Mouse (Mus musculus) erythroblast, adult 5-6 weeks (primary cell): ENCODE data around the gene Krt16. TPM values are rescaled to one million over a fixed set of nuclear protein-coding genes. Genes with fewer than 3 reads are reported as not detected.
"Not testable (repeated sequence)": the region's sequence is repeated elsewhere in the genome, so short reads cannot be mapped to it uniquely, and the experiment has no call there.

Experiments used
- ATAC-seq: replicated peaks from 2 replicates; pipeline ENCODE4 v1.8.0; 2016; ENCODE audit warnings: moderate number of reproducible peaks, mild to moderate bottlenecking, moderate TSS enrichment, inconsistent platforms; ENCODE audit not compliant: poor library complexity, low FRiP score, severe bottlenecking
- total RNA-seq, 2 experiments: library from RNA; stranded (forward) in 1 of 2; stranded (reverse) in 1 of 2; fragments of 150-400 nt in 1 of 2; fragments of 200-764, 138-1000 nt in 1 of 2; gene quantifications; 2 replicates each; pipeline versions ENCODE4 v1.2.3 to v1.2.4; 2015 to 2017; ENCODE audit warnings: low replicate concordance in 2 of 2

Gene Krt16
- total RNA-seq, 2 experiments from 2014 or later, result not detected

DNA sequence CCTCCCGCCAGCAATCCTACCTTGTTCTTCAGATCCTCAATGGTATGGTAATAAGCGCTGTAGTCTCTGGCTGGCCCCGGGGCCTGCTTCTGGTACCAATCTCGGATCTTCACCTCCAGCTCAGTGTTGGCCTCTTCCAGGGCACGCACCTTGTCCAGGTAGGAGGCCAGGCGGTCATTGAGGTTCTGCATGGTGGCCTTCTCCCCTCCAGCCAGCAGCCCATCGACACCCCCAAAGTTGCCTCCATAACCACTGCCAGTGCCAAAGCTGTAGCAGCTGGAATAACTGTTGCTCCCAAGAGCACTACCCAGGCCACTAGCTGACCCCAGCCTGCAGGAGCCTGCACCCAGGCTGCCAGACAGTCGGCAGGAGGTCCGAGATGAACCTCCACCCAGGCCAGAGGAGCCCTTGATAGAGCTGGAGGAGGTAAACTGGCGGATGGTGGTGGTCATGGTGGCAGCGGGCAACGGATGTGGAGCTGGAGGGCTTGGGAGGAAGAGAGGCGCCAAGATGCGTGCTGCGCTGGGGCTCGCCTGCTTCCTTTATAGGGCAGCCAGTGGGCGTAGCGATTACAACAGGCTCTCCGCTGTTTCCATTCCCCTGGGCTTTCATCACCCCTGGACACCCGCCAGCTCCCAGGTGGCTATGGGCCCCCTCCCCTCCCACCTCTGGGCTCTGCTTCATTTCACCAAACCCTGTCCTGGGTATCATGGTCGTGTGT is 12.0 kb upstream of the Krt16 start, which contains the start of gene Krt17:
TSS of gene Krt17 (minus strand) at position 516 of the 721 bp plus-strand sequence.
- no peak for ATAC-seq

DNA sequence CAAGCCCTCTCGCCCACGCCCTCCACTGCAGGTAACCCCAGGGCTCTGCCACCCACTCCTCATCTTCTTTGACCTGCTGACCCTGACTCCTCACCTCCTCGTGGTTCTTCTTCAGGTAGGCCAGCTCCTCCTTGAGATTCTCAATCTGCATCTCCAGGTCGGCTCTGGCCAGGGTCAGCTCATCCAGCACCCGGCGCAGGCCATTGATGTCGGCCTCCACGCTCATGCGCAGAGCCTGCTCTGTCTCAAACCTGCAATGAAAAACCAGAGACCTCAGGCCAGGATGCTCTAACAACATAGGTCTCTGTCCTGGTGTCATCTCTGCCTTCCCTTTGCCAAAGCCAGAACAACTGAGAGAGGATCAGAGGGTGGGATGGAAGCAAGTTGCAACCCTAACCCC is 10.4 kb upstream of the Krt16 start:
- no peak for ATAC-seq

DNA sequence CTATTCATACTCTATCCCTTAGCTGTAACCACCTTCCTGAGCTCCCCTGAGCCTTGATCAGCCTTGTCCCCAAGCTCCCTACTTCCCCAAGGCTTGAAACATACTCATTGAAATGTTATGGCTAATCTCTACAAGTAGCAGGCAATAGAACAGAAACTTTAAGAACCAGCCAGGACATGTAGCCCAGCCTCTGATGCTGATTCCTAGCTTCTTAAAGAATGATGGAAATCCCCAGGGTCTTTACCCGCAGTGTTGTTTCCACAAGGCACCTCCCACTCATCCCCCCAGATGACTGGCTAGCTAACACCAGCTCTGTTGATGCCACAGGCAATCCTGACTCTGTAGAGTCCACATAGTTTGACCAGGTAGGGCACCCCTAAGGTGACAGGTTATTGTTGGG is 9.3 kb upstream of the Krt16 start:
- ATAC-seq, result no peak

DNA sequence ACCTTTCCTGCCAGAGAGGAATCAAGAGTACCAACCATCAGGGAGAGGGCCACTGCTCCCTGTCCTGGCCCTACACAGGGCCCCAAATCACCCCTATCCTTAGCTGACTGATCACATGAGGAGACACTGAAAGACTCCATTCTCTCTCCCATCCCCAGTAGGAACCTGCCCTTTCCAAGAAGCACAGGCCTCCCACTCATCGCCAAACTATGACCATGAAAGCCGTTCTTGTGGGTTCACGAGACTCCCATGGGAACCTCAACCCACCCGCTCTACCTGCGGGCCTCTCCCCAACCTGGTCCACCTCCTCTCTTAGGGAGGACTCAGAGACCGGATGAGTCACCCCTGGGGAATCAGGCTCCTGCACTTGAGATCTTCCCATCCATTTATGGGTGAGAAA is 6.8 kb upstream of the Krt16 start:
- ATAC-seq, result no peak

DNA sequence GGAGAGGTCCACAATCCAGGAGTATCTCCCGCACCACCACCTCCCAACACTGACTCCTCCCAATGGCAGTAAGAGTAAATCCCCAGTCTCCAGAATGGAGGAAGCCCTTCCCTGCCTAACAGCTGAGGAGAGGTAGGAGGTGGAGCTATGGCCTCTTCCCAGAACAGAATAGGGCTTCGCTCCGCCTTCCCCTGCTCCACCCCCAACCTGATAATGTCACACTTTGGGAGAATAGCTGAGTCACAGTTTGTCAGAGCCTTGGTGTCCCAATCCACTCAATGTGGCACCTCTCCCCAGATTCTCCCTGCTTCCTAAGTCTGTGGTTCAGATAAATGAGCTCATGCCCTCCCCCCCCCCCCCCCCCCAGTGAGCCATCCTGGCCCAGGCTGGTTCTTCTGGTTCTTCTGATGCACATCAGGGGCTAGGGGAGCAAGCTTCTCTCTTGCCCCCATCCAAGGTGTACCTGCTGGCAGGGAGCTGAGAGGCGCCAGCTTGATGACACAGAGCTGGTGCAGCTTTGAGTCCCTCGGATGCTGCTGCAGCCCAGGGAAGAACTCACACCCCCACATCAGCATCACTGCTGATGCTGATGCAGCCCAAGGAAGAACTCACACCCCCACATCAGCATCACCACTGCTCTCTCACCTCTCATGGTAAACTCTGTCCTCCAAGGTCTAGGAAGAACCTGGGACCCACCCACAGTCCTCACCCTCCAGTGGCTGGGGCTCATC is 5.8 kb upstream of the Krt16 start:
- ATAC-seq, result no peak

DNA sequence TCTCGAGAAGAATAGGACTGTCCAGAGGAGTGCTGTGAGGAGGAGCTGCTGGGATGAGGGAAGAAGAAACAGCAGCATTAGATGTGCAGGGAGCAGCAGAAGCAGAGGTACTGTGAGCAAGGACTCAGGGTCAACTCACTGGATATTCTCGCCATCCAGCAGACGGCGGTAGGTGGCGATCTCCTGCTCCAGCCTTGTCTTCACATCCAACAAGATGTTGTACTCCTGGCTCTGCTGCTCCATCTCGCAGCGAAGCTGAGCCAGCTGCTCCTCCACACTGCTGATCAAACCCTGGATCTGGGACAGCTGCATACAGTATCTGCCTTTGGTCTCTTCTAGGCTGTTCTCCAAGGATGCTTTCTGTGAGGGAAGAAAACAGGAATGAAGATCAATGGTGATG is 2.2 kb downstream of the Krt16 start:
- ATAC-seq, result not testable (repeated sequence)

DNA sequence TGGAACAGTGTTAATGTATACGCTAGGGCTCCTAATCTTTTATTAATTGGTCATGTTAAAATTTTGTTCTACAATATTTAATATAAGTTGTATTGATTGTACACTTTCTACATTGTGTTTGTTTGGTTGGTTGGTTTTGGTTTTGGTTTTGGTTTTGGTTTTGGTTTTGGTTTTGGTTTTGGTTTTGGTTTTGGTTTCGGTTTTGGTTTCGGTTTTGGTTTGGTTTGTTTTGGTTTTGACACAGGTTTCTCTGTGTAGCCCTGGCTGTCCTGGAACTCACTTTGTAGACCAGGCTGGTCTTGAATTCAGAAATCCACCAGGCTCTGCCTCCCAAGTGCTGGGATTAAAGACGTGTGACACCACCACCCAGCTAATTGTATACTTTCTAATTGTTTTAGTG is 8.4 kb downstream of the Krt16 start:
- not testable (repeated sequence) for ATAC-seq

DNA sequence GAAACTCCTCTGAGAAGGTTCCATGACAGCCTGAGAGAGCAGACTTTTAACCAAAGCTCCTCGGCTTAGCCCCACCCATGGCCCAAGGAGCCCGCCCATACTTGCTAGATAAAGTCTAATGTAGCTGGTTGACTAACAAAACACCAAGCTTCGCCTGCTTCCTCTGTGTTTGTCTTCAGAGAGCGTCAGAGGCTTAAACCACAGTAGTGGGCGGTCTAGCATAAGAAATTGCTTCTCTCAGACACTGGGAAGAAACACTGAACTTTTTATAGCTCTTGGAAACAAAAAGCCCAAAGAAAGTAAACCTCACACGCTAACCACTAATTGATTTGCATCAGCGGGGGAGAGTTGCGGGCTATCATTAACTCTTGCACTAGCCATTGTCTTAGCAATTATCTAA is 27.0 kb downstream of the Krt16 start:
- no peak for ATAC-seq

DNA sequence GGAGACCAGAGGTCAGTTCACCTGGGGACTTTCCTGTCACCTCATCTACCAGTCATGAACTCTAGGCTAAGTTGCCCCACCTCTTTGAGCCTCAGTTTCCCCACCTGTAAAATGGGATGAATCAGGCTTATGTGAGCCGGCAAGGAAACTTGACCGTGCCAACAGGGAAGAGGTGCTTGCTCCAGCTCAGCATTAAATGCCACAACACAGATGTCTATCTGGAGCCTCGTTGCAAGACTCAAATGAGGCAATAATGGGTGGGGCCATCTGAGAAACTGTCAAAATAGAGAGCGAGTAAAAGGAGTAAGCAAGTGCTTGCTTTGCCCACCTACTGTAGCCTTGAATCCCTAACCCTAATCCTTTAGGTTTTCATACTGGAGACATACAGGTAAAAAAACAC is 29.4 kb downstream of the Krt16 start:
- no peak for ATAC-seq

DNA sequence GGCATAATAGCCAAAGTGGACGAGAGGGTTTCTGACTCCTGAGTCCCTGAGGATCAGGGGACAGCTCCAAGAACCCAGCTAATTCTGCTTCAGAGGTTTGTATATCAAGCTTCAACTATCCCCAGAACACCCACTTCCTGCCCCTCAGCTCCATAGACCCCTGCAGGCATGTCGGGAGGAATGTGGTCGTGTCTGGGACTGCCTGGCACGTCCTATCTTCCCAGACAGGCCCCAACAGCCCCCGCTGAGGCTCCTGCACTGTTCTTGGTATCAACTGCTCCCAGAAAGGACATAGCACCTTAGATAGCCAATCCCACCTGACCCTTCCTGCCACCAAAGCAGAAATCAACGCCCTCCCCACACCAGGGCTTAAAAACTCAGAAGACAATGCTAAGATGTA is 40.2 kb downstream of the Krt16 start:
- no peak for ATAC-seq

DNA sequence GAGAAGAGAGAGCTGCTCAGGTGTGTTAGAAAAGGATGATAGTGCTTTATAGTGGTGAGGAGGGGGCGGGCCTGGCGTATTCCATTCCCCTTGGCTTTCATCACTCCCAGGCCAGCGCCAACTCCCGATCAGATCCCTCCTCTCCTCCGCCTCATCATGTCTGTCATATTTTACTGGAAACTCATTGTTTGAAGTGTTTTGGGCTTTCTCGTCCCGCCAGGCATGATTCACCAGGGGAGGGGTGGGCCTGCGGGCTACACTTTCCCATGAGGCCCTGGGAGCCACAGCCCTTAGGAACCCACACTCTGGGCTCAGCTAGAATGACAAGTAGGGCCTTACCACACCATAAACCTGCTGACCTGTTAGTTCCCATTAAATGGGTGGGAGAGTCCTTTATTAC is 41.2 kb downstream of the Krt16 start, which contains the start of gene Krt14:
TSS of gene Krt14 (minus strand) at position 51 of the 400 bp plus-strand sequence.
- no peak for ATAC-seq

DNA sequence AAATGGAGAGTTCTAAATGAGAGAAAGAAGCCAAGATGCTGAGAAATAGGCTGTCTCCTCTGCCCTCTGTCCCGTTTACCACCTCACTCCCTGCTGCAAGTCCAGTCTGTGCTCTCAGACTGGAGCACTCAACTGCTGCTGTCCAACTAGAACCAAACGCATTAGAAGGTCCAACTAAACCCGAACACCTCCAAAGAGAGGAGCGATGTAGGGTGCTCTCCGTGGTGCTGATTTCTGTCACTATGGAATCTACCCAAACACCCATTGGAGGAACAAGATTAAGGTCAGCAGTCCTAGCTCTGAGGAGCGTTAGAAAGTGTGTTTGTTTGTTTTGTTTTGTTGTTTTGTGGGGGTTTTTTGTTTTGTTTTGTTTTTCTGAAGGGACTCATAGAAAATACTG is 45.3 kb downstream of the Krt16 start:
- ATAC-seq, result no peak

DNA sequence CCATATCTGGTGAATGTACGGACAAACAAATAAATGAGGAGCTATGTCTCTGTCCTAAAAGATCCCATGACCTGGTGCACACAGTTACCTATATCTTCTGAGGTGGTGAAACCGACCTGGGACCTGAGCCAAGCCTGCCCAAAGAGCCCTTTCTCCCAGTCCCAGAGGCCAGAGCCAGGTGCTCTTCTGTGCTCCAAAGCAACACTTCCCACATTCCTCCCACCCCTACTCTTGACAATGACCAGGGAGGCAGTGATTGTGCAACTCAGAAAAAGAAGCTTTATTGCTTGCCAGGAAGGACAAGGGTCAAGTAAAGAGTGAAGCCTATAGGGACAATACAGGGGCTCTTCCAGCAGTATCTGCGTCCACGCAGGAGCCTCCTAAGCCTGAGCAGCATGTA is 45.8 kb downstream of the Krt16 start:
- no peak for ATAC-seq

DNA sequence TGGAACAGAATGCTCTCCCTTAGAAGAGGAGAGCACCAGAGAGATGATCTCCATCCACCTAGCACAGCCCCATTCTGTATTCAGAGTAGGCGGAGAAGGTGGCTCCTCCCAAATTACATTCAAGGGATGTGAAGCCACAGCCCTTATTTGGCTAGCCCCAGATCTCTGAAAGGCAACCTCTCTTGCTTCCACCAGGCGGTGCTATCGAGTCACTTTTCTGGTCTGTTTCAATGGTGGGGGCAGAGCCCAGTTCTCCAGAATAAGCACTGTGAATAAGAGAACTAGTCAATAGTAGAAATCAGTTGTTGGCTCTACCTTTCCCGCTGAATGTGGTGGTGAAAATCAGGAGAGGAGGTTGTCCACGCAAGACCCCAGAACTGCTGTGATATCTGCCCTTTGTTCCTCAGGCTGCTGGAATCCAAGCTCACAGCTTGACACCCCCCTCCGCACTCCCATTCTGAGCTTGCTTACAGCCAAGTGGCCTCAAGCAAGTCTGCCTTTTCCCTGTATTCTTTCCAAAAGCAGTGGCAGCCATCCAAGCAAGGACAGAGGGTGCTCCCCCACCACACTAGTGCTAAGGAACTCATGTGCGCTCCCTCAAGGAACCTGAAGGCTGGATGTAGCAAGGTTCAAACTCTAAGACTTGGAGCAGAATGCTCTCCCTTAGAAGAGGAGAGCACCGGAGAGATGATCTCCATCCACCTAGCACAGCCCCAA is 48.4 kb downstream of the Krt16 start:
- ATAC-seq, result no peak

DNA sequence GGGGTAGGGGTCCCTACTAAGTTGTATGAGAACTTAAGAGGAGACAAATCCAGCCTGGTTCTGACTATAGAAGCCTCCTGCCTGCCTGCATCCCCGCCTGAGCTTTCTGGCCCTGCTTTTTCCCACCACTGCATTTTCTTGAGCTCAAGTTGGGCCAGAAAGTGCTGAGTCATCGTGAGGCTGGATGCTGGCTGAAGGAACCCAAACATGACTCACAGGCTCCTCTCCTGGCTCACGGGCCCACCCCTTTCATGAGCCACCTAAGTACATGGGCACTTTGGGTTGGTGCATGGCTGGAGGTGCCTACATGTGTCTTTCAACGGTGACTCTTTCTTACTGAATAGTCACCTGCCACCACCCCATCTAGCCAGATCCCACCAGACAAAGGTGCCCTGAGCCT is 50.0 kb downstream of the Krt16 start:
- no peak for ATAC-seq

Other genes with a start within 250 kb of the Krt16 start
- not detected in 2 replicates for gene Krt33a, start 232.7 kb downstream of the Krt16 start, total RNA-seq (2015; ENCODE audit: low replicate concordance)
- not detected in 2 replicates for gene Krt33a, start 232.7 kb downstream of the Krt16 start, total RNA-seq (2017; ENCODE audit: low replicate concordance)
- not detected in 2 replicates for gene Krt33b, start 219.0 kb downstream of the Krt16 start, total RNA-seq (2015; ENCODE audit: low replicate concordance)
- gene Krt33b, start 219.0 kb downstream of the Krt16 start, total RNA-seq (2017; ENCODE audit: low replicate concordance), result not detected in 2 replicates
- not detected in 2 replicates for gene Krt34, start 207.3 kb downstream of the Krt16 start, total RNA-seq (2015; ENCODE audit: low replicate concordance)
- gene Krt34, start 207.3 kb downstream of the Krt16 start, total RNA-seq (2017; ENCODE audit: low replicate concordance), result not detected in 2 replicates
- gene Krt31, start 198.4 kb downstream of the Krt16 start, total RNA-seq (2015; ENCODE audit: low replicate concordance), result not detected in 2 replicates
- not detected in 2 replicates for gene Krt31, start 198.4 kb downstream of the Krt16 start, total RNA-seq (2017; ENCODE audit: low replicate concordance)
- not detected in 2 replicates for gene Krt32, start 160.7 kb downstream of the Krt16 start, total RNA-seq (2015; ENCODE audit: low replicate concordance)
- not detected in 2 replicates for gene Krt32, start 160.7 kb downstream of the Krt16 start, total RNA-seq (2017; ENCODE audit: low replicate concordance)
- not detected in 2 replicates for gene Krt35, start 152.7 kb downstream of the Krt16 start, total RNA-seq (2015; ENCODE audit: low replicate concordance)
- gene Krt35, start 152.7 kb downstream of the Krt16 start, total RNA-seq (2017; ENCODE audit: low replicate concordance), result not detected in 2 replicates
- gene Krt36, start 143.3 kb downstream of the Krt16 start, total RNA-seq (2015; ENCODE audit: low replicate concordance), result not detected in 2 replicates
- not detected in 2 replicates for gene Krt36, start 143.3 kb downstream of the Krt16 start, total RNA-seq (2017; ENCODE audit: low replicate concordance)
- gene Krt13, start 127.3 kb downstream of the Krt16 start, total RNA-seq (2015; ENCODE audit: low replicate concordance), result not detected in 2 replicates
- gene Krt13, start 127.3 kb downstream of the Krt16 start, total RNA-seq (2017; ENCODE audit: low replicate concordance), result not detected in 2 replicates
- gene Krt15, start 113.0 kb downstream of the Krt16 start, total RNA-seq (2015; ENCODE audit: low replicate concordance), result not detected in 2 replicates
- not detected in 2 replicates for gene Krt15, start 113.0 kb downstream of the Krt16 start, total RNA-seq (2017; ENCODE audit: low replicate concordance)
- not detected in 2 replicates for gene Krt19, start 100.2 kb downstream of the Krt16 start, total RNA-seq (2015; ENCODE audit: low replicate concordance)
- gene Krt19, start 100.2 kb downstream of the Krt16 start, total RNA-seq (2017; ENCODE audit: low replicate concordance), result not detected in 2 replicates
- gene Krt9, start 55.7 kb downstream of the Krt16 start, total RNA-seq (2015; ENCODE audit: low replicate concordance), result not detected in 2 replicates
- 0.28 TPM in 1 of 2 replicates, not detected in the other for gene Krt9, start 55.7 kb downstream of the Krt16 start, total RNA-seq (2017; ENCODE audit: low replicate concordance)
- gene Krt14, start 41.4 kb downstream of the Krt16 start, total RNA-seq (2015; ENCODE audit: low replicate concordance), result not detected in 2 replicates
- not detected in 2 replicates for gene Krt14, start 41.4 kb downstream of the Krt16 start, total RNA-seq (2017; ENCODE audit: low replicate concordance)
- not detected in 2 replicates for gene Krt17, start 12.1 kb upstream of the Krt16 start, total RNA-seq (2015; ENCODE audit: low replicate concordance)
- gene Krt17, start 12.1 kb upstream of the Krt16 start, total RNA-seq (2017; ENCODE audit: low replicate concordance), result not detected in 2 replicates
- not detected in 2 replicates for gene Krt42, start 21.0 kb upstream of the Krt16 start, total RNA-seq (2015; ENCODE audit: low replicate concordance)
- gene Krt42, start 21.0 kb upstream of the Krt16 start, total RNA-seq (2017; ENCODE audit: low replicate concordance), result not detected in 2 replicates
- 580 and 688 TPM in 2 replicates for gene Eif1, start 71.0 kb upstream of the Krt16 start, total RNA-seq (2015; ENCODE audit: low replicate concordance)
- gene Eif1, start 71.0 kb upstream of the Krt16 start, total RNA-seq (2017; ENCODE audit: low replicate concordance), result 168 and 350 TPM in 2 replicates
- gene Gast, start 85.5 kb upstream of the Krt16 start, total RNA-seq (2015; ENCODE audit: low replicate concordance), result not detected in 2 replicates
- not detected in 2 replicates for gene Gast, start 85.5 kb upstream of the Krt16 start, total RNA-seq (2017; ENCODE audit: low replicate concordance)
- not detected in 2 replicates for gene Hap1, start 107.2 kb upstream of the Krt16 start, total RNA-seq (2015; ENCODE audit: low replicate concordance)
- not detected in 2 replicates for gene Hap1, start 107.2 kb upstream of the Krt16 start, total RNA-seq (2017; ENCODE audit: low replicate concordance)
- 1.5 and 2.3 TPM in 2 replicates for gene Jup, start 148.9 kb upstream of the Krt16 start, total RNA-seq (2015; ENCODE audit: low replicate concordance)
- gene Jup, start 148.9 kb upstream of the Krt16 start, total RNA-seq (2017; ENCODE audit: low replicate concordance), result 0.28 and 1.8 TPM in 2 replicates
- not detected in 2 replicates for gene P3h4, start 165.9 kb upstream of the Krt16 start, total RNA-seq (2015; ENCODE audit: low replicate concordance)
- not detected in 2 replicates for gene P3h4, start 165.9 kb upstream of the Krt16 start, total RNA-seq (2017; ENCODE audit: low replicate concordance)
- not detected in 2 replicates for gene Fkbp10, start 166.8 kb upstream of the Krt16 start, total RNA-seq (2015; ENCODE audit: low replicate concordance)
- not detected in 2 replicates for gene Fkbp10, start 166.8 kb upstream of the Krt16 start, total RNA-seq (2017; ENCODE audit: low replicate concordance)
- 2.1 and 10.0 TPM in 2 replicates for gene Nt5c3b, start 192.9 kb upstream of the Krt16 start, total RNA-seq (2015; ENCODE audit: low replicate concordance)
- 1.7 and 6.3 TPM in 2 replicates for gene Nt5c3b, start 192.9 kb upstream of the Krt16 start, total RNA-seq (2017; ENCODE audit: low replicate concordance)
- not detected in 2 replicates for gene Klhl10, start 193.0 kb upstream of the Krt16 start, total RNA-seq (2015; ENCODE audit: low replicate concordance)
- not detected in 2 replicates for gene Klhl10, start 193.0 kb upstream of the Krt16 start, total RNA-seq (2017; ENCODE audit: low replicate concordance)
- 2.3 and 3.7 TPM in 2 replicates for gene Klhl11, start 223.8 kb upstream of the Krt16 start, total RNA-seq (2015; ENCODE audit: low replicate concordance)
- 5.3 and 7.2 TPM in 2 replicates for gene Klhl11, start 223.8 kb upstream of the Krt16 start, total RNA-seq (2017; ENCODE audit: low replicate concordance)